Mouse (Mus musculus) stomach, postnatal 0 days (tissue): ENCODE data around the gene Wnt3.

Source experiments
- CTCF ChIP-seq: IDR thresholded peaks from 2 replicates; pipeline ENCODE4 v1.5.1; 2016; ENCODE audit warnings: antibody characterized with exemption, low read depth, mild to moderate bottlenecking, moderate library complexity
- EP300 ChIP-seq: optimal IDR thresholded peaks from 2 replicates; pipeline ENCODE3; 2016; ENCODE audit warnings: antibody characterized with exemption

GRCm38 (mm10) chr11:103765556-103766011, 8.4 kb upstream of the Wnt3 start:
- no peak for TF ChIP-seq CTCF
- TF ChIP-seq EP300: no peak
